Mouse (Mus musculus) limb, embryonic 12.5 days (tissue): ENCODE measurements around the gene Trpc1. TPM values are rescaled to one million over a fixed set of nuclear protein-coding genes. Genes with fewer than 3 reads are reported as not detected.

Source experiments
- ATAC-seq: fragments of 200-750 bp; cut with Nextera tagmentation; 2 replicates; pipeline ENCODE4 v1.8.0; 2017; ENCODE audit warnings: low read depth, moderate TSS enrichment; ENCODE audit not compliant: insufficient number of reproducible peaks, insufficient read depth, low FRiP score, low TSS enrichment
- H3K27ac ChIP-seq: fragments of 300-500 bp; sonication (generic); 2 replicates; pipeline ENCODE4 v1.5.1; 2016; ENCODE audit warnings: mild to moderate bottlenecking, moderate library complexity
- H3K27me3 ChIP-seq: fragments of 300-500 bp; sonication (generic); 2 replicates; pipeline ENCODE4 v1.6.1; 2016; ENCODE audit warnings: mild to moderate bottlenecking, moderate library complexity
- H3K36me3 ChIP-seq: fragments of 300-500 bp; sonication (generic); 2 replicates; pipeline ENCODE4 v1.6.1; 2016; ENCODE audit warnings: mild to moderate bottlenecking, moderate library complexity
- H3K4me1 ChIP-seq: fragments of 300-500 bp; sonication (generic); replicated peaks from 2 replicates; pipeline ENCODE4 v1.6.1; 2016
- H3K4me2 ChIP-seq: fragments of 300-500 bp; sonication (generic); 2 replicates; pipeline ENCODE4 v1.6.1; 2016; ENCODE audit warnings: mild to moderate bottlenecking, moderate library complexity
- H3K4me3 ChIP-seq: fragments of 300-500 bp; sonication (generic); replicated peaks from 2 replicates; pipeline ENCODE4 v1.5.1; 2016; ENCODE audit warnings: mild to moderate bottlenecking
- H3K9ac ChIP-seq: fragments of 300-500 bp; sonication (generic); replicated peaks from 2 replicates; pipeline ENCODE4 v1.6.1; 2016; ENCODE audit warnings: mild to moderate bottlenecking, moderate library complexity
- H3K9me3 ChIP-seq: fragments of 300-500 bp; sonication (generic); 2 replicates; pipeline ENCODE4 v1.6.1; 2016; ENCODE audit warnings: mild to moderate bottlenecking, moderate library complexity
- WGBS: fragments of 180-500 bp; shearing (Covaris S2); methylation state at CpG from one replicate; pipeline ENCODE4 v1.1.7; 2016; 5-methylcytosine and 5-hydroxymethylcytosine counted together
- polyA plus RNA-seq: library from polyadenylated mRNA; unstranded; fragments of >200 nt; fragmentation: Nextera tagmentation; extraction: Ambion mirVana; gene quantifications from 2 replicates; pipeline ENCODE4 v1.2.1, GENCODE M21; 2016

Gene Trpc1
- 3.8 and 4.5 TPM in 2 replicates for polyA plus RNA-seq

- WGBS = under 1% methylated on average over 54 of the region's 56 CpGs
- H3K4me3 ChIP-seq = peak within 1 kb of the TSS; percentile 90
- no peaks in the 10 kb centered on the region for H3K36me3 ChIP-seq
- H3K4me1 ChIP-seq = peaks cover 9% of the 10 kb centered on the region
- H3K27ac ChIP-seq = 0 out of 2 replicates have a peak within 1 kb of the TSS, but pooled peaks have one; percentile 12
- H3K27me3 ChIP-seq = peaks cover 26% of the 10 kb centered on the region; the same call in 1 of the 2 replicates
- H3K9ac ChIP-seq = peak within 1 kb of the TSS; percentile 81
- no peaks in the 10 kb centered on the region for H3K9me3 ChIP-seq
- peak within 1 kb of the TSS; percentile 91 for H3K4me2 ChIP-seq
- ATAC-seq = peak; percentile 92
Measured at GRCm38 (mm10) chr9:95750037-95750511, at the start of gene Trpc1. Gene Trpc1, minus strand, starts transcription at chr9:95750375.

GRCm38 (mm10) chr9:95796323-95796722 is 46.1 kb upstream of the Trpc1 start:
- H3K27ac ChIP-seq = no peak overlapping the region
- no peaks in the 10 kb centered on the region for H3K4me1 ChIP-seq
- ATAC-seq = no peak
- H3K4me3 ChIP-seq = no peak overlapping the region
- peaks cover 4% of the 10 kb centered on the region; the same call in 1 of the 2 replicates for H3K9me3 ChIP-seq
- H3K4me2 ChIP-seq = no peak overlapping the region
- H3K36me3 ChIP-seq = no peaks in the 10 kb centered on the region
- no peaks in the 10 kb centered on the region for H3K27me3 ChIP-seq
- 78% methylated on average over 2 of the region's 2 CpGs for WGBS
- no peak overlapping the region for H3K9ac ChIP-seq

DNA sequence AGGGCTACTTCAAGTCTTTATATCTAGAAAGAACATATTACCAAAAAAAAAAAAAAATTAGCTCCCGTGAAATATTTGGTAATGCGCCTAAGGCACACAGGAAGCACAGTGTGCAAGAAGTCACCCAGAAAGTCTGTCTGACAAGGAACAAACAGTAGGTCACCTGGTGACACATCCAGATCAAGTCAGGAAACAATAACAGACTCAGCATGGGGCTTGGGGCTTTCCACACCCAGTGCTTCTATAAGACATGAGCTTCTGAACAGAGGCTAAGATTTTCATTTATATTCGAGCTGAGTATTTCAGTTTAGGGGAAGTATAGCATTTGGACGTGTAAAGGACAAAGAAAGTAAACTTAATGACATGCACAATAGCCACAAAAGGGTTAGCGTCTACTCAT is 45.7 kb upstream of the Trpc1 start:
- Histone ChIP-seq H3K27me3 (no peaks in the 10 kb centered on the region), H3K4me2 (no peak overlapping the region), H3K36me3 (no peaks in the 10 kb centered on the region), H3K4me3 (no peak overlapping the region), H3K9me3 (peaks cover 4% of the 10 kb centered on the region; the same call in 1 of the 2 replicates), H3K4me1 (no peaks in the 10 kb centered on the region), H3K9ac (no peak overlapping the region), H3K27ac (no peak overlapping the region)
- 86% methylated on average over 5 of the region's 5 CpGs for WGBS
- ATAC-seq = no peak

DNA sequence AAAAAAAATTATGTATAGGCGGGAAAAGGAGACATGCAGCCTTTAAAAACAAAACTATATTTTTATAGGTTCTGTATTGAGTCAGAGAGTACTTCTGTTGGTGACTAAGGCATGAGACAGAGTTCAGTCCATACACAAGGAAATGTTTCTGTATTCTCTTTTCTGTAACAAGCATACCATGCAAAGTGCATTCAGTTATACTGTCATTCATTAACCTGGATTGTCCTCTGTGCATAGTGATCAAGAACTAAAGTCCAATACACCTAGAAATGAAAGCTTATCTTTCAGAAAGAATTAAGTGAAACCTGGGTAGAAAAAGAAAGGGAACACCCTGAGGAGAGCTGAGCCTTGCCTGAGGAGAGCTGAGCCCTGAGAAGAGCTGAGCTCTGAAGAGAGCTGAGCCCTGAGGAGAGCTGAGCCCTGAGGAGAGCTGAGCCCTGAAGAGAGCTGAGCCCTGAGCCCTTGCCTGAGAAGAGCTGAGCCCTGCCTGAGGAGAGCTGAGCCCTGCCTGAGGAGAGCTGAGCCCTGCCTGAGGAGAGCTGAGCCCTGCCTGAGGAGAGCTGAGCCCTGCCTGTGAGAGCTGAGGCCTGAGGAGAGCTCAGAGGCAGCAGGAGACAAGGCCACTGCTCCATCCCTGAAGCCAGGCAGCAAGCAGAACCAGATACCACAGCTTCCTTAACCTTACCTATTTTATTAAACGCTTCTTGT is 45.1 kb upstream of the Trpc1 start:
- Histone ChIP-seq H3K36me3 (no peaks in the 10 kb centered on the region), H3K27ac (no peak overlapping the region), H3K4me1 (no peaks in the 10 kb centered on the region), H3K9ac (no peak overlapping the region), H3K4me3 (no peak overlapping the region), H3K27me3 (no peaks in the 10 kb centered on the region), H3K9me3 (peaks cover 4% of the 10 kb centered on the region; the same call in 1 of the 2 replicates), H3K4me2 (no peak overlapping the region)
- no peak for ATAC-seq
- 88% methylated on average over 2 of the region's 2 CpGs for WGBS

- 88% methylated on average over 15 of the region's 15 CpGs for WGBS
- no peak overlapping the region for H3K4me2 ChIP-seq
- no peaks in the 10 kb centered on the region for H3K27me3 ChIP-seq
- peaks cover 4% of the 10 kb centered on the region; the same call in 1 of the 2 replicates for H3K9me3 ChIP-seq
- ATAC-seq = no peak
- no peaks in the 10 kb centered on the region for H3K36me3 ChIP-seq
- H3K4me3 ChIP-seq = no peak overlapping the region
- no peak overlapping the region for H3K27ac ChIP-seq
- H3K9ac ChIP-seq = no peak overlapping the region
- no peaks in the 10 kb centered on the region for H3K4me1 ChIP-seq
Measured at GRCm38 (mm10) chr9:95793986-95794744, 44.0 kb upstream of the Trpc1 start.

DNA sequence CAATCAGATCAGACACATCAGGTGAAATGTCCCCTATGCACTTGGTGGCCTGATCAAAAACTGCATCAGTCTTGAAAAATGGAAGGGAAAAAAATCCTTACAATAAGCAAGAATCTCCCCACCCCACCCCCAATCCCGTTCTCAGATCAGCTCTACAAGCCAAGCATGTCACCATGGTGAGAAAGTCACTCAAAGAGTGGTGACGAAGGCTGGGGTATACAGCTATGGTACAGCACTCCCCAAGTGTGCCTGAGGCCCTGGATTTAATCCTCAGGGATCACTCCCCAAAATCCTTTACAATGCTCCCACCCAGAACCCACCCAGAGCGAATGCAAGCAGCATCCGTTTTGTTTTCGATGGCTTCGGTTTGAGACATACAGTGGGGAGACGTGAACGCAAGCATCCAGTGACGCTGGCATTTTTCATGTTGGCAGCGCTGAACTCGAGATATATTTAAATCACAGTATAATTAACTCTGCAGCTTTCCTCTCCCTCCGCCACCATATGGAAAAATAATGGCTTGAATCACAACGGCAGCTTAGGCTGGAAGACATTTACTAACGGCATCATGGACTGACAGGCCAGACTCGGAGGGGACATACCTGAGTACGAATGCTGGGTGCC is 34.8 kb upstream of the Trpc1 start:
- no peak overlapping the region for H3K4me3 ChIP-seq
- H3K36me3 ChIP-seq = no peaks in the 10 kb centered on the region
- H3K27ac ChIP-seq = no peak overlapping the region
- H3K9me3 ChIP-seq = no peaks in the 10 kb centered on the region
- H3K4me2 ChIP-seq = no peak overlapping the region
- WGBS = 84% methylated on average over 16 of the region's 16 CpGs
- no peak overlapping the region for H3K9ac ChIP-seq
- H3K4me1 ChIP-seq = no peaks in the 10 kb centered on the region
- no peak for ATAC-seq
- no peaks in the 10 kb centered on the region for H3K27me3 ChIP-seq

DNA sequence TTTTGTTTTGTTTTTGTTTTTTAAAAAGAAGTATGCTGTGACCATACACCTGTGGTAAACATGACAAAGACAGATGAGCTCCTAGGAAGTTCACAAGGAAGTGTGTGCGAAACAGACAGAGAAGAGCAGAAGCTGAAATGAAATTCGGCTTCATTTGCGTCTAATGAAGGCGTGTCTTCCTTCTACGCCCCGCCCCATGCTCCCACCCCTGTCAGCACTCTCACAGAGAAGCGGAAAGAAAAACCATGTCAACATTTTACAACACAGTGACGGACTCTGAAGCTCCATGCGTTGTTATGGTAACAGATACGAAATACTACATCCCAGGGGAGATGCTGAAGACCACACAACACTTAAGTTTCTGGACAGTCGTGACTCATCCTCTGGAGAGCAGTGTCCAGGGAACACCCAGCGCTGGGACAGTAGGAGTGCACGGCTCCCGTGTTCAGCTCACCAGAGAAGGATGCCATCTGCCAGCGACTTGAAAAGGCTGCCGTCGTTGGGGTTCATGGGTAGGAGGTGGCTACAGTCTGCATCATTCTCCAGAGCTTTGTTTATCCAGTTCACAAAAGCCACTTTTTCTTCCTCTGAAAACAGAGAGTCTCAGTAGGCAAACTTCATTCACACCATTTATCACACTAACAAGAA is 33.6 kb upstream of the Trpc1 start:
- H3K4me3 ChIP-seq = no peak overlapping the region
- H3K36me3 ChIP-seq = no peaks in the 10 kb centered on the region
- no peaks in the 10 kb centered on the region for H3K4me1 ChIP-seq
- 85% methylated on average over 17 of the region's 17 CpGs for WGBS
- no peaks in the 10 kb centered on the region for H3K9me3 ChIP-seq
- H3K9ac ChIP-seq = no peak overlapping the region
- no peaks in the 10 kb centered on the region for H3K27me3 ChIP-seq
- no peak overlapping the region for H3K27ac ChIP-seq
- ATAC-seq = no peak
- H3K4me2 ChIP-seq = no peak overlapping the region

DNA sequence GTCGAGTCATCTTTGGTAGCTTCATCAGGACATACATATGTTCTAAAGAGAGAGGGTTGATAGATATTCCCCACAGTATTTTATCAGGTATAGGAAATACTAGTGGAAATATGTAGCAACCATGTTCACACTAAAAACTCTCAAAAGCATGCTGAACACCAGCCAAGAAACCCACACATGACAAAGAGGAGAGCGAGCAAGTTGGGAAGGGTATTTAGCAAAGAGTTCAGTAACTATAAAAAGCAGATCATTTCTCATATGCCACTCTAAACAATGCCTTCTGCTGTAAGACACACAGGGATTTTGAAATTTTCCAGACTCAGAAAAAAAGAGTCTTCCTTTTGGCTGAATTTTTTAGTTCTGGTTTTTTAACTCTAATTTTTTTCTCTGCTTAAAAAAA is 21.5 kb upstream of the Trpc1 start:
- no peak overlapping the region for H3K9ac ChIP-seq
- H3K4me1 ChIP-seq = no peaks in the 10 kb centered on the region
- no peak overlapping the region for H3K27ac ChIP-seq
- no peak for ATAC-seq
- 88% methylated on average over 2 of the region's 2 CpGs for WGBS
- no peaks in the 10 kb centered on the region for H3K27me3 ChIP-seq
- H3K4me2 ChIP-seq = no peak overlapping the region
- H3K36me3 ChIP-seq = no peaks in the 10 kb centered on the region
- no peak overlapping the region for H3K4me3 ChIP-seq
- H3K9me3 ChIP-seq = no peaks in the 10 kb centered on the region

- Histone ChIP-seq H3K4me2 (no peak overlapping the region), H3K9ac (no peak overlapping the region), H3K4me3 (no peak overlapping the region), H3K27ac (no peak overlapping the region), H3K36me3 (no peaks in the 10 kb centered on the region), H3K27me3 (no peaks in the 10 kb centered on the region), H3K9me3 (no peaks in the 10 kb centered on the region), H3K4me1 (no peaks in the 10 kb centered on the region)
- no peak for ATAC-seq
- WGBS = 84% methylated on average over 4 of the region's 4 CpGs
Measured at GRCm38 (mm10) chr9:95763218-95763617, 13.0 kb upstream of the Trpc1 start.

DNA sequence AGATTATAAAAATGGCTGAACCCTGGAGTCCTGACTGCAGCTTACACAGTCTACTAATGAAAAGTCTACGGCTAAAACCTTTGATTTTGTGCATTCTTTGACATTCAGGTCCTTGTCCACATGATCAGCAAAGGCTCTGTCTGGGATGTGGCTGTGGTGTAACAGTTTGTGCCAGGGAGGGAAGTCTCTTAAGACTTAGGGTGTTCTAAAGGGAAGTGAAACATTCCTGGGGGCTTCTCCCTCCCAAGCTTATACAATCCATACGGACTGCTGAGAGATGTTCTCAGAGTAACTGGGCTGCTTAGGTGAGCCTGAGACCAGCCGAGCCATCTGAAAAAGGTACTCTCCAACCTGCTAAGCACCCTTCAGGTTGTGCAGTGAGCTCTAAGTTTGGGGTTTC is 12.1 kb upstream of the Trpc1 start:
- 91% methylated on average over 3 of the region's 3 CpGs for WGBS
- no peaks in the 10 kb centered on the region for H3K36me3 ChIP-seq
- no peaks in the 10 kb centered on the region for H3K4me1 ChIP-seq
- H3K27ac ChIP-seq = no peak overlapping the region
- H3K4me2 ChIP-seq = no peak overlapping the region
- H3K9me3 ChIP-seq = no peaks in the 10 kb centered on the region
- no peak for ATAC-seq
- no peaks in the 10 kb centered on the region for H3K27me3 ChIP-seq
- no peak overlapping the region for H3K9ac ChIP-seq
- no peak overlapping the region for H3K4me3 ChIP-seq

DNA sequence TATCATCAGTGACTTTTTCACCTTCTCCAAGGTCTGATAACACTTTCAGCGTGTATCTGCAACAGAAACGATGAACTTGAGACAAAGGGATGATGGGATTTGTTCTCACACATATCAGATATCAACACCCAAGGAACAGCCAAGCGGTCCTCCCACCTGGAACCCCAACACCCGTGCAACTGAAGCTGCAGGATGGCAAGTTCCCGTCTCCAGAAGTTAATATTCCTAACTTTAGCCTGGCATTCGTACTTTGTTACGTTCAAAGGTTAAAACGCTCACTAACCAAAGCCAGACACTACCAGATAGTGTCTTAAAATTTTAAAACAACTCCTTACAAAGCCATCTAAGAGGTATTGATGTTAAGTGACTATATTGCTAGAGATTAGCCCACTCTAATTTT is 11.2 kb upstream of the Trpc1 start:
- ATAC-seq = no peak
- Histone ChIP-seq H3K36me3 (no peaks in the 10 kb centered on the region), H3K9ac (no peak overlapping the region), H3K27ac (no peak overlapping the region), H3K4me3 (no peak overlapping the region), H3K9me3 (no peaks in the 10 kb centered on the region), H3K27me3 (no peaks in the 10 kb centered on the region), H3K4me2 (no peak overlapping the region), H3K4me1 (no peaks in the 10 kb centered on the region)
- WGBS = 88% methylated on average over 8 of the region's 8 CpGs
